ENCODE assay signal across 8 mouse cellular contexts in genomic region chr16:95769996-95770334, GRCm38 (mm10).
DNase-seq lines count a peak whose midpoint lies in the region; ATAC-seq and TF ChIP-seq lines count a peak whose summit lies in the region.

No protein-coding gene starts in this region.

- TF ChIP-seq EP300 in stomach, postnatal 0 days (optimal IDR thresholded peaks at IDR 0.05): no peak

- peak; percentile 37; the same call in 1 of the 2 replicates for ATAC-seq in hindbrain, embryonic 16.5 days
- ATAC-seq in hindbrain, embryonic 12.5 days (ENCODE audit: low FRiP score): no peak
- peak; percentile 45; the same call in 1 of the 2 replicates for ATAC-seq in neural tube, embryonic 15.5 days (ENCODE audit: low FRiP score)
- 0 out of 2 replicates have a peak, but pooled peaks have one; percentile 14 for ATAC-seq in stomach, postnatal 0 days (ENCODE audit: low FRiP score, low TSS enrichment)

- no peak overlapping the region for H3K4me2 ChIP-seq in hindbrain, embryonic 16.5 days (ENCODE audit: low read length)
- H3K4me2 ChIP-seq in hindbrain, embryonic 12.5 days (replicated peaks): no peak overlapping the region
- H3K4me2 ChIP-seq in neural tube, embryonic 15.5 days: no peak overlapping the region
- H3K4me2 ChIP-seq in stomach, postnatal 0 days (replicated peaks; ENCODE audit: low read depth): peak overlapping the region; percentile 19; the same call in 1 of the 2 replicates

- no peaks in the 10 kb centered on the region for H3K36me3 ChIP-seq in hindbrain, embryonic 16.5 days (ENCODE audit: control insufficient read depth, insufficient read depth, low read length)
- no peaks in the 10 kb centered on the region for H3K36me3 ChIP-seq in hindbrain, embryonic 12.5 days
- no peaks in the 10 kb centered on the region for H3K36me3 ChIP-seq in neural tube, embryonic 15.5 days
- H3K36me3 ChIP-seq in limb, embryonic 10.5 days: no peaks in the 10 kb centered on the region
- no peaks in the 10 kb centered on the region for H3K36me3 ChIP-seq in stomach, postnatal 0 days (ENCODE audit: control insufficient read depth, insufficient read depth, low read length)

- no peak overlapping the region for H3K9ac ChIP-seq in hindbrain, embryonic 16.5 days (ENCODE audit: low read depth, low read length)
- no peak overlapping the region; the same call in 1 of the 2 replicates for H3K9ac ChIP-seq in hindbrain, embryonic 12.5 days
- no peak overlapping the region for H3K9ac ChIP-seq in neural tube, embryonic 15.5 days (replicated peaks)
- H3K9ac ChIP-seq in stomach, postnatal 0 days (ENCODE audit: low read length): no peak overlapping the region

- no peak overlapping the region for H3K27ac ChIP-seq in hindbrain, embryonic 16.5 days (ENCODE audit: low read depth, low read length)
- H3K27ac ChIP-seq in hindbrain, embryonic 12.5 days: no peak overlapping the region
- H3K27ac ChIP-seq in neural tube, embryonic 15.5 days (replicated peaks): peak overlapping the region; percentile 28; the same call in 1 of the 2 replicates
- peak overlapping the region; percentile 75 for H3K27ac ChIP-seq in limb, embryonic 10.5 days
- H3K27ac ChIP-seq in stomach, postnatal 0 days (replicated peaks): peak overlapping the region; percentile 70

- intact Hi-C loops in gastrocnemius, postnatal 36 days (cut with DNase I): loop anchor here (5.0 kb wide), 1 partner anchor 113 kb away; no protein-coding TSS in a partner anchor

- H3K4me3 ChIP-seq in hindbrain, embryonic 16.5 days (ENCODE audit: low read length): no peak overlapping the region
- no peak overlapping the region for H3K4me3 ChIP-seq in hindbrain, embryonic 12.5 days
- no peak overlapping the region for H3K4me3 ChIP-seq in neural tube, embryonic 15.5 days (replicated peaks)
- no peak overlapping the region for H3K4me3 ChIP-seq in limb, embryonic 10.5 days
- H3K4me3 ChIP-seq in stomach, postnatal 0 days (ENCODE audit: low read depth, low read length): no peak overlapping the region

- no peaks in the 10 kb centered on the region for H3K9me3 ChIP-seq in hindbrain, embryonic 16.5 days (ENCODE audit: control insufficient read depth, low read length)
- H3K9me3 ChIP-seq in hindbrain, embryonic 12.5 days (replicated peaks): no peaks in the 10 kb centered on the region
- H3K9me3 ChIP-seq in neural tube, embryonic 15.5 days (replicated peaks): no peaks in the 10 kb centered on the region
- H3K9me3 ChIP-seq in limb, embryonic 10.5 days (replicated peaks): no peaks in the 10 kb centered on the region
- no peaks in the 10 kb centered on the region for H3K9me3 ChIP-seq in stomach, postnatal 0 days (ENCODE audit: control insufficient read depth, low read length)

- DNase-seq in neural tube, embryonic 10.5 days (ENCODE audit: extremely low spot score, low spot score): no peak
- DNase-seq in limb, embryonic 10.5 days (ENCODE audit: low spot score): no peak
- no peak for DNase-seq in stomach, postnatal 0 days (ENCODE audit: low spot score)
- DNase-seq in gastrocnemius, postnatal 36 days: no peak
- no peak for DNase-seq in retina, postnatal 1 day

- WGBS in hindbrain, embryonic 16.5 days: 79% methylated on average over 5 of the region's 5 CpGs
- 87% methylated on average over 5 of the region's 5 CpGs for WGBS in hindbrain, embryonic 12.5 days
- 88% methylated on average over 5 of the region's 5 CpGs for WGBS in neural tube, embryonic 15.5 days
- 93% methylated on average over 5 of the region's 5 CpGs for WGBS in limb, embryonic 10.5 days
- 75% methylated on average over 5 of the region's 5 CpGs for WGBS in stomach, postnatal 0 days

- H3K4me1 ChIP-seq in hindbrain, embryonic 16.5 days (ENCODE audit: control insufficient read depth, insufficient read depth, low read depth, low read length): no peaks in the 10 kb centered on the region
- no peaks in the 10 kb centered on the region for H3K4me1 ChIP-seq in hindbrain, embryonic 12.5 days
- H3K4me1 ChIP-seq in neural tube, embryonic 15.5 days: peaks cover 12% of the 10 kb centered on the region
- H3K4me1 ChIP-seq in limb, embryonic 10.5 days: peaks cover 32% of the 10 kb centered on the region
- H3K4me1 ChIP-seq in stomach, postnatal 0 days (replicated peaks; ENCODE audit: control insufficient read depth, insufficient read depth): peaks cover 2% of the 10 kb centered on the region

- H3K27me3 ChIP-seq in hindbrain, embryonic 16.5 days (replicated peaks; ENCODE audit: control insufficient read depth, insufficient read depth, low read length): no peaks in the 10 kb centered on the region
- no peaks in the 10 kb centered on the region for H3K27me3 ChIP-seq in hindbrain, embryonic 12.5 days
- no peaks in the 10 kb centered on the region for H3K27me3 ChIP-seq in neural tube, embryonic 15.5 days (replicated peaks)
- H3K27me3 ChIP-seq in limb, embryonic 10.5 days (ENCODE audit: low read depth, poor library complexity, severe bottlenecking): no peaks in the 10 kb centered on the region
- H3K27me3 ChIP-seq in stomach, postnatal 0 days (ENCODE audit: control insufficient read depth, insufficient read depth, low read length): no peaks in the 10 kb centered on the region

- TF ChIP-seq CTCF in stomach, postnatal 0 days (IDR thresholded peaks at IDR 0.05; ENCODE audit: low read depth): no peak

Comparison
In these comparisons a context has a peak if more than half of its experiments do, and no peak if none do; other contexts are left out.
1. H3K27ac ChIP-seq: peak in neural tube, embryonic 15.5 days (single experiment), limb, embryonic 10.5 days (single experiment) and stomach, postnatal 0 days (single experiment); none in hindbrain, embryonic 16.5 days (single experiment) and hindbrain, embryonic 12.5 days (single experiment).